Mouse (Mus musculus): ENCODE data around the gene Slc9a5.

The Slc9a5 gene

GRCm38 (mm10) chr8:105348450-105349095, at the start of gene Slc9a5:
Gene Slc9a5, plus strand, starts transcription at chr8:105348843.
- DNase-seq = peak; percentile 57

GRCm38 (mm10) chr8:105299962-105300361, 48.7 kb upstream of the Slc9a5 start:
- no peak for DNase-seq

- no peak for DNase-seq
These were observed 45.2 kb upstream of the Slc9a5 start for GRCm38 (mm10) chr8:105303396-105303795.

GRCm38 (mm10) chr8:105303874-105304273, 44.8 kb upstream of the Slc9a5 start:
- DNase-seq = no peak

GRCm38 (mm10) chr8:105304325-105305210, 44.1 kb upstream of the Slc9a5 start:
- no peak for DNase-seq

- DNase-seq = peak; percentile 70
These were observed 43.2 kb upstream of the Slc9a5 start, which contains the start of gene Elmo3 for GRCm38 (mm10) chr8:105305211-105306145. Gene Elmo3, plus strand, starts transcription at chr8:105305601.

- no peak for DNase-seq
These were observed 42.4 kb upstream of the Slc9a5 start for GRCm38 (mm10) chr8:105306146-105306691.

- DNase-seq = no peak
These were observed 41.0 kb upstream of the Slc9a5 start for GRCm38 (mm10) chr8:105307670-105308069.

GRCm38 (mm10) chr8:105308428-105308827, 40.2 kb upstream of the Slc9a5 start:
- DNase-seq = no peak

- no peak for DNase-seq
These were observed 39.3 kb upstream of the Slc9a5 start for GRCm38 (mm10) chr8:105309142-105309847.

- DNase-seq = no peak
These were observed 38.5 kb upstream of the Slc9a5 start for GRCm38 (mm10) chr8:105310118-105310517.

GRCm38 (mm10) chr8:105311718-105312117, 36.9 kb upstream of the Slc9a5 start:
- DNase-seq = no peak

GRCm38 (mm10) chr8:105312891-105313481, 35.7 kb upstream of the Slc9a5 start:
- no peak for DNase-seq

GRCm38 (mm10) chr8:105313622-105314402, 34.8 kb upstream of the Slc9a5 start:
- no peak for DNase-seq

- DNase-seq = no peak
These were observed 33.4 kb upstream of the Slc9a5 start for GRCm38 (mm10) chr8:105315073-105315769.

GRCm38 (mm10) chr8:105317941-105318340, 30.7 kb upstream of the Slc9a5 start:
- peak; percentile 73 for DNase-seq

GRCm38 (mm10) chr8:105318662-105319190, 29.9 kb upstream of the Slc9a5 start:
- DNase-seq = peak; percentile 43

- no peak for DNase-seq
These were observed 25.5 kb upstream of the Slc9a5 start for GRCm38 (mm10) chr8:105323183-105323582.

- DNase-seq = no peak
These were observed 23.0 kb upstream of the Slc9a5 start for GRCm38 (mm10) chr8:105325641-105326093.
